8 mouse cellular contexts compared by ENCODE assay signal in the genomic region with DNA sequence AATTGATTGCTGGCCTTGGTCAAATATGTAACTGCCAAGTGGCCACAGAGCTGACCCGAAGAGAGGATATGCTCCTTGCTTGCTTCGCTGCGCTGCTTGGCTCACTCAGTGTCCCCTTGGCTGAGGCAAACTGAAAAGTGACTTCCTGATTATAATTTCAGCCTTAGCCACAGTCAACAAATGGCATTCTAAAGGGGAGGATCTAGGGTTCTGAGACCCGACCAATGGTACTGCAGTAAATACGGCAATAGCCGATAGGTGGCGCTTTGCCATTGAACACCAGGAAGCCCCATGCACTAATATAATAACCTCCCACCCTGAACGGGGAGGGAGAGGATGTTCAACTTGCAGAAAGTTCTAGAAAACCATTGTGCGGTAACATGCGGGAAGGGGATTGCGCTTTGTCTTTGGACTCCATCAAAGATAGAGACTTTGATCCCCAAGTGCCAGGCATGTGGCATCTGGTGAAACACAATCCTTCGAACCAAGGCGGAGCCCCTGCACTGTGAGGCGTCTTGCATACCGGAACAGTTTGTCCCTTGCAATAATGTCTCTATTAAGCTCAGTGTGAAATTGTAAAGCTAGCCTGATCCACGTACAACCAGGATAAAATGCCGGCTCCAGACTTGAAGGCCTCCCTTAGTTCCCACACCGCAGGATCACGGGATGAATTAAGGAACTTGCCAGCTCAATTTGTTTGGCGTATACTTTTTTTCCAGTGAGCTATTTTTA.
A peak's percentile ranks its signal among the peaks of the same experiment; 100 is the strongest.
DNase-seq lines count a peak whose midpoint lies in the region; ATAC-seq lines count a peak whose summit lies in the region.

No protein-coding gene starts in this region.

- H3K9me3 ChIP-seq in midbrain, embryonic 15.5 days: no peaks in the 10 kb centered on the region

- no peak overlapping the region for H3K4me3 ChIP-seq in midbrain, embryonic 15.5 days

- ATAC-seq in erythroid progenitor cell, adult 5-6 weeks (replicated peaks; ENCODE audit: low FRiP score, poor library complexity, severe bottlenecking): 0 out of 2 replicates have a peak, but pooled peaks have one; percentile 14
- ATAC-seq in midbrain, embryonic 15.5 days (replicated peaks): 0 out of 2 replicates have a peak, but pooled peaks have one; percentile 33

- no peak overlapping the region for H3K9ac ChIP-seq in midbrain, embryonic 15.5 days

- no peaks in the 10 kb centered on the region for H3K4me1 ChIP-seq in midbrain, embryonic 15.5 days

- H3K4me2 ChIP-seq in midbrain, embryonic 15.5 days: no peak overlapping the region

- H3K27ac ChIP-seq in midbrain, embryonic 15.5 days: no peak overlapping the region

- H3K36me3 ChIP-seq in midbrain, embryonic 15.5 days (replicated peaks): no peaks in the 10 kb centered on the region

- WGBS in midbrain, embryonic 15.5 days: 58% methylated on average over 20 of the region's 20 CpGs

- peak; percentile 20 for DNase-seq in kidney, adult 9 months
- DNase-seq in kidney, adult 18-20 months: no peak
- peak; percentile 13 for DNase-seq in brain, adult 2 months (ENCODE audit: low read depth, low spot score)
- DNase-seq in layer of hippocampus, postnatal 10 days (ENCODE audit: low spot score in 2 of 2): peak; percentile 21 to 24
- DNase-seq in ovary, adult 18-20 months (ENCODE audit: low spot score): no peak
- no peak for DNase-seq in urinary bladder, postnatal 14 days (ENCODE audit: low spot score)

- H3K27me3 ChIP-seq in midbrain, embryonic 15.5 days (replicated peaks): no peaks in the 10 kb centered on the region

Comparison
In these comparisons a context has a peak if more than half of its experiments do, and no peak if none do; other contexts are left out.
1. DNase-seq: peak in kidney, adult 9 months (single experiment), brain, adult 2 months (single experiment) and layer of hippocampus, postnatal 10 days (2 of 2); none in kidney, adult 18-20 months (single experiment), ovary, adult 18-20 months (single experiment) and urinary bladder, postnatal 14 days (single experiment).